Mouse (Mus musculus): ENCODE results near the gene Gm10190.
"Not testable (repeated sequence)": the region's sequence is repeated elsewhere in the genome, so short reads cannot be mapped to it uniquely, and the experiment has no call there.

The Gm10190 gene

GRCm38 (mm10) chr17:80372989-80373725 is at the start of gene Gm10190:
Gene Gm10190, minus strand, starts transcription at chr17:80373541.
- peak; percentile 90 for DNase-seq (ENCODE audit: low spot score)

GRCm38 (mm10) chr17:80420998-80421397 is 47.7 kb upstream of the Gm10190 start:
- DNase-seq (ENCODE audit: low spot score) = no peak

GRCm38 (mm10) chr17:80418572-80419210 is 45.4 kb upstream of the Gm10190 start:
- peak; percentile 17 for DNase-seq (ENCODE audit: low spot score)

GRCm38 (mm10) chr17:80411182-80411581 is 37.8 kb upstream of the Gm10190 start:
- DNase-seq (ENCODE audit: low spot score) = peak; percentile 3

- DNase-seq (ENCODE audit: low spot score) = no peak
Observed at GRCm38 (mm10) chr17:80398243-80398642, 24.9 kb upstream of the Gm10190 start.

- peak; percentile 85 for DNase-seq (ENCODE audit: low spot score)
Observed at GRCm38 (mm10) chr17:80391423-80392403, 18.4 kb upstream of the Gm10190 start.

- DNase-seq (ENCODE audit: low spot score) = no peak
Observed at GRCm38 (mm10) chr17:80390024-80390423, 16.7 kb upstream of the Gm10190 start.

- DNase-seq (ENCODE audit: low spot score) = no peak
Observed at GRCm38 (mm10) chr17:80385671-80386070, 12.3 kb upstream of the Gm10190 start.

- not testable (repeated sequence) for DNase-seq (ENCODE audit: low spot score)
Observed at GRCm38 (mm10) chr17:80378386-80378785, 5.0 kb upstream of the Gm10190 start.

- DNase-seq (ENCODE audit: low spot score) = no peak
Observed at GRCm38 (mm10) chr17:80373726-80374096, 370 bp upstream of the Gm10190 start.

- DNase-seq (ENCODE audit: low spot score) = no peak
Observed at GRCm38 (mm10) chr17:80368606-80369005, 4.7 kb downstream of the Gm10190 start.

- no peak for DNase-seq (ENCODE audit: low spot score)
Observed at GRCm38 (mm10) chr17:80367276-80367675, 6.1 kb downstream of the Gm10190 start.

GRCm38 (mm10) chr17:80360245-80360644 is 13.1 kb downstream of the Gm10190 start:
- no peak for DNase-seq (ENCODE audit: low spot score)

GRCm38 (mm10) chr17:80347234-80347633 is 26.1 kb downstream of the Gm10190 start:
- DNase-seq (ENCODE audit: low spot score) = no peak

- no peak for DNase-seq (ENCODE audit: low spot score)
Observed at GRCm38 (mm10) chr17:80346591-80347125, 26.7 kb downstream of the Gm10190 start.

- DNase-seq (ENCODE audit: low spot score) = no peak
Observed at GRCm38 (mm10) chr17:80345277-80345676, 28.1 kb downstream of the Gm10190 start.

- peak; percentile 39 for DNase-seq (ENCODE audit: low spot score)
Observed at GRCm38 (mm10) chr17:80332386-80332785, 41.0 kb downstream of the Gm10190 start.

GRCm38 (mm10) chr17:80326431-80326830 is 46.9 kb downstream of the Gm10190 start:
- DNase-seq (ENCODE audit: low spot score) = no peak

GRCm38 (mm10) chr17:80325456-80325855 is 47.9 kb downstream of the Gm10190 start:
- DNase-seq (ENCODE audit: low spot score) = no peak

- no peak for DNase-seq (ENCODE audit: low spot score)
Observed at GRCm38 (mm10) chr17:80324521-80324920, 48.8 kb downstream of the Gm10190 start.

GRCm38 (mm10) chr17:80323658-80324057 is 49.7 kb downstream of the Gm10190 start:
- peak; percentile 80 for DNase-seq (ENCODE audit: low spot score)

All from T-cell, adult 2 months (primary cell).